Mouse (Mus musculus) lung, adult 2 months (tissue): ENCODE data around the gene Olfr206.

Source experiments
- CTCF ChIP-seq: fragments of 200-500 bp; IDR thresholded peaks from 2 replicates; pipeline ENCODE4 v1.5.1; 2011; ENCODE audit warnings: mild to moderate bottlenecking, low read length, control low read depth; ENCODE audit not compliant: insufficient read depth
- POLR2A ChIP-seq: fragments of 200-500 bp; IDR thresholded peaks from 2 replicates; pipeline ENCODE4 v1.6.1; 2011; ENCODE audit warnings: low read depth, mild to moderate bottlenecking, control low read depth, low read length, borderline replicate concordance; ENCODE audit errors: extremely low read depth

DNA sequence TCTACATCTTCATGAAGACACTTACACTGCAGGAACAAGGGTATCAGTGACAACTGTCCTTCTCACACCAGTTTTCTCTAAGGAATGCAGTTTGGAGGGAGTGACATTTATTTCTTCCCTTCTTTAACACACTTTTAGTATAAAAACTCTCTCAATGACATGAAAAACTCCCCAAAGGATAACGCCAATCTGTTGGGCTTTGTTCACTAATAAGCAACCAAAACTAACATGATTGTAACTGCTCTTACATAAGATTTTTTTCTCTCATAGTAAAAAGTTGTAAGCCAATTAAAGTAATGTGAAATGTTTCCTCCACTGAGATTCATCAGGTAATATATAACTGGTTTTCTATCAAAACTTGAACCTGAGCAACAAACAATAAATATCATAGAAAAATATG, at the start of gene Olfr206:
- TF ChIP-seq POLR2A (no peak), CTCF (no peak)
